Mouse (Mus musculus): ENCODE results near the gene Ube3b.

Gene Ube3b

GRCm38 (mm10) chr5:114428621-114429020 lies 48.2 kb downstream of the Ube3b start:
- DNase-seq: peak; percentile 46

GRCm38 (mm10) chr5:114429781-114430180 lies 49.4 kb downstream of the Ube3b start:
- DNase-seq: no peak

- DNase-seq: no peak
Measured at GRCm38 (mm10) chr5:114434359-114434758, 54.0 kb downstream of the Ube3b start.

GRCm38 (mm10) chr5:114435588-114435987 lies 55.2 kb downstream of the Ube3b start:
- no peak for DNase-seq

GRCm38 (mm10) chr5:114443566-114444367 lies 63.4 kb downstream of the Ube3b start, which contains the start of the genes Mmab and Mvk:
Gene Mmab, minus strand, starts transcription at chr5:114444060.
Gene Mvk, plus strand, starts transcription at chr5:114444269.
- DNase-seq: peak; percentile 100

- no peak for DNase-seq
Measured at GRCm38 (mm10) chr5:114444368-114444692, 63.9 kb downstream of the Ube3b start.

GRCm38 (mm10) chr5:114449011-114449410 lies 68.6 kb downstream of the Ube3b start:
- no peak for DNase-seq

- DNase-seq: peak; percentile 90
Measured at GRCm38 (mm10) chr5:114456287-114456686, 75.9 kb downstream of the Ube3b start.

GRCm38 (mm10) chr5:114456995-114457605 lies 76.7 kb downstream of the Ube3b start:
- DNase-seq: no peak

- DNase-seq: peak; percentile 92
Measured at GRCm38 (mm10) chr5:114461238-114461637, 80.8 kb downstream of the Ube3b start.

- DNase-seq: no peak
Measured at GRCm38 (mm10) chr5:114462067-114463040, 81.9 kb downstream of the Ube3b start.

- DNase-seq: no peak
Measured at GRCm38 (mm10) chr5:114464561-114464960, 84.2 kb downstream of the Ube3b start.

- DNase-seq: peak; percentile 59
Measured at GRCm38 (mm10) chr5:114465641-114466040, 85.2 kb downstream of the Ube3b start.

GRCm38 (mm10) chr5:114467019-114467418 lies 86.6 kb downstream of the Ube3b start:
- DNase-seq: no peak

GRCm38 (mm10) chr5:114467430-114467829 lies 87.0 kb downstream of the Ube3b start:
- peak; percentile 99 for DNase-seq

- DNase-seq: no peak
Measured at GRCm38 (mm10) chr5:114468007-114468406, 87.6 kb downstream of the Ube3b start.

GRCm38 (mm10) chr5:114470359-114470758 lies 90.0 kb downstream of the Ube3b start:
- DNase-seq: no peak
